Mouse (Mus musculus) adrenal gland, adult 8-10 months (tissue): Measurements from ENCODE around the gene Otoa. TPM values are rescaled to one million over a fixed set of nuclear protein-coding genes. Genes with fewer than 3 reads are reported as not detected.

Experiments used
- total RNA-seq, 4 experiments: library from RNA; stranded (reverse); gene quantifications; 2 replicates each; pipeline ENCODE4 v1.2.4; 2022

Gene Otoa
- total RNA-seq, 4 experiments from 2014 or later, result 0.58 to 1.3 (median 1.0) TPM

Other genes with a start within 250 kb of the Otoa start
- 10 to 100 TPM; 27.2 to 51.2 (median 40.8) TPM for gene Eef2k, start 238.8 kb upstream of the Otoa start, total RNA-seq
- 10 to 100 TPM; 23.6 to 34.6 (median 27.7) TPM for gene Polr3e, start 163.9 kb upstream of the Otoa start, total RNA-seq
- 10 to 100 TPM in 1 of 4 experiments, 1 to 10 TPM in 3; 4.9 to 13.0 (median 7.0) TPM for gene Cdr2, start 99.3 kb upstream of the Otoa start, total RNA-seq
- gene Mfsd13b, start 99.1 kb upstream of the Otoa start, total RNA-seq, result under 1 TPM in 2 of 4 experiments, not detected in 2; 0.15 to 0.49 TPM
- gene Mettl9, start 47.2 kb upstream of the Otoa start, total RNA-seq, result 100 to 1,000 TPM; 104 to 126 (median 113) TPM
- 1 to 10 TPM; 2.0 to 4.3 (median 3.8) TPM for gene Igsf6, start 7.1 kb upstream of the Otoa start, total RNA-seq